Mouse (Mus musculus): ENCODE results near the gene Slc39a5. TPM values are rescaled to one million over a fixed set of nuclear protein-coding genes. Genes with fewer than 3 reads are reported as not detected.

The Slc39a5 gene
- polyA plus RNA-seq, 1 experiment from 2014 or later = 0.12 TPM

- POLR2A ChIA-PET = interaction anchor here (0.8 kb wide), 2 partner anchors 11 to 53 kb away, joined by 3 to 8 read pairs; no protein-coding TSS in a partner anchor
- in situ Hi-C loops (cut with MboI; ENCODE audit: low pct_unique_long_range_greater_than_20kb) = no loop called here
- DNase-seq (ENCODE audit: low read depth, low spot score) = no peak
- H3K27me3 ChIP-seq = no peaks in the 10 kb centered on the region
- ATAC-seq = no peak
- CTCF ChIA-PET = no interaction called here
- no peak for TF ChIP-seq CTCF (IDR thresholded peaks at IDR 0.05)
These were observed 4.9 kb downstream of the Slc39a5 start for GRCm38 (mm10) chr10:128396017-128396673.

GRCm38 (mm10) chr10:128391850-128392249 lies 9.2 kb downstream of the Slc39a5 start:
- CTCF ChIA-PET = no interaction called here
- no peak for TF ChIP-seq CTCF (IDR thresholded peaks at IDR 0.05)
- DNase-seq (ENCODE audit: low read depth, low spot score) (no peak), ATAC-seq (no peak)
- in situ Hi-C loops (cut with MboI; ENCODE audit: low pct_unique_long_range_greater_than_20kb) = no loop called here
- POLR2A ChIA-PET = no interaction called here
- H3K27me3 ChIP-seq = no peaks in the 10 kb centered on the region

GRCm38 (mm10) chr10:128390366-128390765 lies 10.7 kb downstream of the Slc39a5 start:
- DNase-seq (ENCODE audit: low read depth, low spot score) (no peak), ATAC-seq (no peak)
- TF ChIP-seq CTCF (IDR thresholded peaks at IDR 0.05) = no peak
- in situ Hi-C loops (cut with MboI; ENCODE audit: low pct_unique_long_range_greater_than_20kb) = no loop called here
- CTCF ChIA-PET = no interaction called here
- no peaks in the 10 kb centered on the region for H3K27me3 ChIP-seq
- POLR2A ChIA-PET = interaction anchor here (0.6 kb wide), 1 partner anchor 175 kb away, joined by 6 read pairs; no protein-coding TSS in a partner anchor

GRCm38 (mm10) chr10:128389570-128389969 lies 11.5 kb downstream of the Slc39a5 start:
- in situ Hi-C loops (cut with MboI; ENCODE audit: low pct_unique_long_range_greater_than_20kb) = no loop called here
- no peaks in the 10 kb centered on the region for H3K27me3 ChIP-seq
- CTCF ChIA-PET = no interaction called here
- DNase-seq (ENCODE audit: low read depth, low spot score) (no peak), ATAC-seq (no peak)
- no peak for TF ChIP-seq CTCF (IDR thresholded peaks at IDR 0.05)
- POLR2A ChIA-PET = no interaction called here

- TF ChIP-seq CTCF (IDR thresholded peaks at IDR 0.05) = no peak
- ChIA-PET POLR2A (no interaction called here), CTCF (no interaction called here)
- ATAC-seq (no peak), DNase-seq (ENCODE audit: low read depth, low spot score) (no peak)
- in situ Hi-C loops (cut with MboI; ENCODE audit: low pct_unique_long_range_greater_than_20kb) = no loop called here
- H3K27me3 ChIP-seq = no peaks in the 10 kb centered on the region
These were observed 12.1 kb downstream of the Slc39a5 start for GRCm38 (mm10) chr10:128388941-128389340.

GRCm38 (mm10) chr10:128385902-128386301 lies 15.1 kb downstream of the Slc39a5 start:
- no peak for DNase-seq (ENCODE audit: low read depth, low spot score)
- TF ChIP-seq CTCF (IDR thresholded peaks at IDR 0.05) = no peak
- CTCF ChIA-PET = no interaction called here
- no peak for ATAC-seq
- no peaks in the 10 kb centered on the region for H3K27me3 ChIP-seq
- POLR2A ChIA-PET = interaction anchor here (1.5 kb wide), 1 partner anchor 9 kb away, joined by 7 read pairs; the partner anchor contains the start of gene Ankrd52
- in situ Hi-C loops (cut with MboI; ENCODE audit: low pct_unique_long_range_greater_than_20kb) = no loop called here

GRCm38 (mm10) chr10:128382482-128382881 lies 18.5 kb downstream of the Slc39a5 start:
- in situ Hi-C loops (cut with MboI; ENCODE audit: low pct_unique_long_range_greater_than_20kb) = no loop called here
- DNase-seq (ENCODE audit: low read depth, low spot score) (no peak), ATAC-seq (no peak)
- CTCF ChIA-PET = no interaction called here
- TF ChIP-seq CTCF (IDR thresholded peaks at IDR 0.05) = no peak
- H3K27me3 ChIP-seq = no peaks in the 10 kb centered on the region
- POLR2A ChIA-PET = interaction anchor here (1.2 to 1.4 kb wide), 2 partner anchors 14 to 96 kb away, joined by 3 read pairs; partner anchors contain the start of gene Coq10a

GRCm38 (mm10) chr10:128380565-128380964 lies 20.5 kb downstream of the Slc39a5 start:
- in situ Hi-C loops (cut with MboI; ENCODE audit: low pct_unique_long_range_greater_than_20kb) = no loop called here
- no peak for DNase-seq (ENCODE audit: low read depth, low spot score)
- H3K27me3 ChIP-seq = no peaks in the 10 kb centered on the region
- no peak for ATAC-seq
- ChIA-PET CTCF (no interaction called here), POLR2A (no interaction called here)
- TF ChIP-seq CTCF (IDR thresholded peaks at IDR 0.05) = no peak

GRCm38 (mm10) chr10:128379260-128379659 lies 21.8 kb downstream of the Slc39a5 start:
- POLR2A ChIA-PET = interaction anchor here (0.7 to 4.2 kb wide), 3 partner anchors 11 to 454 kb away, joined by 3 to 17 read pairs (median 4); partner anchors contain the start of gene Coq10a
- ATAC-seq = no peak
- in situ Hi-C loops (cut with MboI; ENCODE audit: low pct_unique_long_range_greater_than_20kb) = no loop called here
- CTCF ChIA-PET = interaction anchor here (1.2 to 1.7 kb wide), 2 partner anchors 10 to 43 kb away, joined by 3 to 4 read pairs; partner anchors contain the start of gene Coq10a
- no peaks in the 10 kb centered on the region for H3K27me3 ChIP-seq
- DNase-seq (ENCODE audit: low read depth, low spot score) = no peak
- TF ChIP-seq CTCF (IDR thresholded peaks at IDR 0.05) = no peak

GRCm38 (mm10) chr10:128378462-128378861 lies 22.6 kb downstream of the Slc39a5 start:
- ChIA-PET CTCF (interaction anchor here (1.1 to 1.8 kb wide), 4 partner anchors 9 to 72 kb away, joined by 3 to 4 read pairs (median 4); partner anchors contain the start of gene Coq10a), POLR2A (interaction anchor here (1.2 to 4.2 kb wide), 3 partner anchors 8 to 145 kb away, joined by 4 to 17 read pairs (median 7); partner anchors contain the start of gene Coq10a)
- TF ChIP-seq CTCF (IDR thresholded peaks at IDR 0.05) = no peak
- ATAC-seq (no peak), DNase-seq (ENCODE audit: low read depth, low spot score) (no peak)
- no peaks in the 10 kb centered on the region for H3K27me3 ChIP-seq
- in situ Hi-C loops (cut with MboI; ENCODE audit: low pct_unique_long_range_greater_than_20kb) = no loop called here

- ChIA-PET POLR2A (interaction anchor here (0.7 to 4.2 kb wide), 6 partner anchors 9 to 110 kb away, joined by 3 to 17 read pairs (median 4); partner anchors contain the start of gene Coq10a), CTCF (interaction anchor here (1.1 to 1.8 kb wide), 3 partner anchors 9 to 73 kb away, joined by 4 read pairs; partner anchors contain the start of gene Coq10a)
- no peak for TF ChIP-seq CTCF (IDR thresholded peaks at IDR 0.05)
- DNase-seq (ENCODE audit: low read depth, low spot score) (no peak), ATAC-seq (no peak)
- H3K27me3 ChIP-seq = no peaks in the 10 kb centered on the region
- in situ Hi-C loops (cut with MboI; ENCODE audit: low pct_unique_long_range_greater_than_20kb) = no loop called here
These were observed 23.0 kb downstream of the Slc39a5 start for GRCm38 (mm10) chr10:128377940-128378448.

Measured in Patski (cell line).